Mouse (Mus musculus): Measurements from ENCODE around the gene Cmtm7. TPM values are rescaled to one million over a fixed set of nuclear protein-coding genes. Genes with fewer than 3 reads are reported as not detected.

Gene Cmtm7
- total RNA-seq (2023), result 100 to 1,000 TPM; 213 to 231 TPM

DNA sequence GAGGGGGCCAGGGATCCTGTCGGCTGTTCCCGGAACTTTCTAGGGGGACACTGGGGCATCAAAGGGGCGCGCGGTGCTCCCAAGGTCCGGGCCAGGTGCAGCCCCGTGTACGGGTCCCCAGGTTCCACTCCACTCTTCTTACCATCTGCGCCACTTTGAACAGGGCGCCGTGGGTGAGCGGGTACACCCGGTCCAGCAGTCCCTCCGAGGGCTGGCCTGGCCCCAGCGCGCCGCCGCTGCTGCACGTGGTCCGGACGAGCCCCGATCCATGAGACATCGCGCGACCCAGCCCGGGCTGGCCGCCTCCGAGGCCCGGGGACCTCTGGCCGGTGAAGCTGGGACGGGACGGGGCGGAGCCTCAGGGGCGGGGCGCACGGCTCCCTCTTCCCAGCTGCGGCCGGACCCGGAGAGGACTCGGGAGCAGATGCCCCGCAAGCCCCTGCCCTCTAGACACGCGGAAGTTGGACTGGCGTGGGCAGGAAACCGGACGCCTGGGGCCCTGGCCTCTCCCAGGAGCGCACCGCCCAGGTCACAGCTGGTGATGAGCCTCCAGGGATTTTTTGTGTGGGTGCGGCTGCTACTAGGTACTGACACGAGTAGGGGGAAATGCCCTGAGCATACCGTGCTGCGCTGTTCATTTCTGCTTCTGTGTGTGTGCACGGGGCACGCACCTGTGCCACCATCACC, at the start of gene Cmtm7:
TSS of gene Cmtm7 (minus strand) at position 331 of the 687 bp plus-strand sequence.

DNA sequence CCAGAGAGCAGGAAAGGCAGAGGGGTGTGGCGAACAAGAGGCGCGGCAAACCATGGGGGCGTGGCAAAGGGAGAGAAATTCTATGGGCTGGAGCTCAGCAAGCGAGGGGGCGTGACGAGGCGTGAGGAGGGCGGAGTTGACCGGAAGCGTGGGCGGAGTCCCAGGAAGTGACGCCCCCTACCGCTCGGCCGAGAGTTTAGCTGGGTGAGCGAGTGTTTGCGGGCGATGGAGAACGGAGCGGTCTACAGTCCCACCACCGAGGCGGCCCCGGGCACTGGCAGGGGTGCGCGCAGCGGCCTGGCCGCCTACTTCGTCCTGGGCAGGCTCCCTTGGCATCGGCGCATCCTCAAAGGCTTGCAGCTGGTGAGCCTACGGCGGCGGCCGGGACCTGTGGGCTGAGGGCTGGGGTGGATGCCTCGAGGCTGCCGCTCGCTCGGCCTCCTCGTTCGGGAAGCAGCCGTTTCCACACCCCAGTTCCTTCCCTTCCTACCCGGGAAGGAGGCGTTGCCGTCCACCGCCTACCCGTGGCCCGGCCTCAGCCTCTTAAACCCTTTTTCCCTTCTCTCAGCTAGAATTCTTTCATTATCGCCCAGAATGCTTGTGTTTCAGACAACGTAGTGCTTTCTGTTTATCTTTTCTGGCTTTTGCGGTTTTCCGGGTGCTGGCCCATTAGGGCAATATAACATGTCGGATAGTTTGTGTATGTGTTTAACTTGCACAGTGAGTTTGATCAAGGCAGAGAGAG, 50.5 kb downstream of the Cmtm7 start, which contains the start of gene Cmtm6:
TSS of gene Cmtm6 (plus strand) at position 106 of the 745 bp plus-strand sequence.

Other genes starting within 250 kb of the Cmtm7 start
- gene Trim71, start 217.5 kb downstream of the Cmtm7 start, total RNA-seq (2023), result not detected
- 10 to 100 TPM; 40.7 to 43.3 TPM for gene Cnot10, start 141.7 kb downstream of the Cmtm7 start, total RNA-seq (2023)
- 10 to 100 TPM; 48.6 to 50.9 TPM for gene Dync1li1, start 93.1 kb downstream of the Cmtm7 start, total RNA-seq (2023)
- gene Cmtm6, start 50.7 kb downstream of the Cmtm7 start, total RNA-seq (2023), result 100 to 1,000 TPM; 187 to 189 TPM
- gene Cmtm8, start 62.3 kb upstream of the Cmtm7 start, total RNA-seq (2023), result 1 to 10 TPM in 1 of 2 experiments, under 1 TPM in 1; 0.62 to 1.5 TPM
- 10 to 100 TPM; 27.1 to 31.2 TPM for gene Gpd1l, start 152.1 kb upstream of the Cmtm7 start, total RNA-seq (2023)
- gene Osbpl10, start 196.7 kb upstream of the Cmtm7 start, total RNA-seq (2023), result not detected
- gene Rps27rt, start 200.9 kb upstream of the Cmtm7 start, total RNA-seq (2023), result 10 to 100 TPM; 19.2 to 33.4 TPM